Mouse (Mus musculus) intestine, embryonic 14.5 days (tissue): ENCODE results near the gene Crbn. TPM values are rescaled to one million over a fixed set of nuclear protein-coding genes. Genes with fewer than 3 reads are reported as not detected.

Experiments
- ATAC-seq: fragments of 200-750 bp; cut with Nextera tagmentation; replicated peaks from 2 replicates; pipeline ENCODE4 v1.8.0; 2017; ENCODE audit warnings: low read depth, moderate number of reproducible peaks, moderate TSS enrichment, moderate library complexity; ENCODE audit not compliant: low FRiP score, low TSS enrichment
- DNase-seq: peaks from one replicate; pipeline ENCODE4 v3.0.0-alpha.2; 2018; ENCODE audit warnings: low spot score
- H3K27ac ChIP-seq: fragments of 300-500 bp; sonication (generic); 2 replicates; pipeline ENCODE4 v1.5.1; 2014; ENCODE audit warnings: low read depth, mild to moderate bottlenecking, control low read depth
- H3K27me3 ChIP-seq: fragments of 300-500 bp; sonication (generic); replicated peaks from 2 replicates; pipeline ENCODE4 v1.6.1; 2014; ENCODE audit warnings: low read length, control low read depth; ENCODE audit not compliant: control insufficient read depth, insufficient read depth
- H3K36me3 ChIP-seq: fragments of 300-500 bp; sonication (generic); 2 replicates; pipeline ENCODE4 v1.6.1; 2014; ENCODE audit warnings: low read length, control low read depth; ENCODE audit not compliant: control insufficient read depth, insufficient read depth
- H3K4me1 ChIP-seq: fragments of 300-500 bp; sonication (generic); replicated peaks from 2 replicates; pipeline ENCODE4 v1.6.1; 2014; ENCODE audit warnings: low read length, control low read depth, mixed read lengths; ENCODE audit not compliant: control insufficient read depth, insufficient read depth
- H3K4me2 ChIP-seq: fragments of 300-500 bp; sonication (generic); 2 replicates; pipeline ENCODE4 v1.6.1; 2014; ENCODE audit warnings: low read length
- H3K4me3 ChIP-seq: fragments of 300-500 bp; sonication (generic); 2 replicates; pipeline ENCODE4 v1.5.1; 2014; ENCODE audit warnings: low read depth, low read length, control low read depth, mixed read lengths
- H3K9ac ChIP-seq: fragments of 300-500 bp; sonication (generic); 2 replicates; pipeline ENCODE4 v1.6.1; 2014; ENCODE audit warnings: mild to moderate bottlenecking, low read length
- H3K9me3 ChIP-seq: fragments of 300-500 bp; sonication (generic); 2 replicates; pipeline ENCODE4 v1.6.1; 2016; ENCODE audit warnings: low read length, control low read depth; ENCODE audit not compliant: control insufficient read depth
- whole genome bisulfite sequencing: fragments of 180-500 bp; shearing (Covaris S2); extraction: QIAGEN DNeasy Blood & Tissue Kit; methylation state at CpG from one replicate; pipeline ENCODE4 v1.1.7; 2014; 5-methylcytosine and 5-hydroxymethylcytosine counted together
- polyA plus RNA-seq: library from polyadenylated mRNA; unstranded; fragments of >200 nt; fragmentation: Nextera tagmentation; extraction: Ambion mirVana; gene quantifications from 2 replicates; pipeline ENCODE4 v1.2.1, GENCODE M21; 2014

Crbn gene
- polyA plus RNA-seq, 1 experiment from 2014 or later: 39.6 TPM

DNA sequence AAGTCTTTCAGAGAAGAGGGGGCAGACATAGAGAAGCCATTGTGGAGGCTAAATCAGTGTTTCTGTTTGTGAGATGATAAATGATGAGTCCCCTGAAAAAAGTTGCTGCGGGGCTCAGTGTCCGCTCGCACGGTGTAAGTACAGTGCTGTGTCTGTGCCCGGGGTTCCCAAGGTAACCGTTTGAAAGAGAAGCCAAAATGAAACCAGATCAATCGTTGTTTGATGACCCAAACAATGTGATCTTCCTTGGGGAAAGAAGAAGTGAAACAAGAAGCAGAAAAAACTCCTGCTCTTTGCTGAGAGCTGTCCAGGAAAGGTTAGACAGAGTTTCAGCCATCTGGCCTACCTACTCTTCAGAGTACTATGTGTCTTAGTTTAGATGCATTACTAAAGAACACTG lies 49.6 kb downstream of the Crbn start:
- Histone ChIP-seq H3K27ac (no peak overlapping the region), H3K36me3 (no peaks in the 10 kb centered on the region), H3K4me1 (no peaks in the 10 kb centered on the region), H3K9me3 (no peaks in the 10 kb centered on the region), H3K9ac (no peak overlapping the region), H3K4me2 (no peak overlapping the region), H3K27me3 (no peaks in the 10 kb centered on the region), H3K4me3 (no peak overlapping the region)
- 85% methylated on average over 7 of the region's 7 CpGs for WGBS
- ATAC-seq (no peak), DNase-seq (no peak)

GRCm38 (mm10) chr6:106748887-106749388 lies 50.9 kb downstream of the Crbn start, which contains the start of gene Il5ra:
Il5ra (minus strand) TSS chr6:106749037.
- DNase-seq: no peak
- H3K36me3 ChIP-seq: no peaks in the 10 kb centered on the region
- ATAC-seq: no peak
- H3K4me3 ChIP-seq: no peak within 1 kb of the TSS
- H3K27me3 ChIP-seq: no peaks in the 10 kb centered on the region
- H3K9ac ChIP-seq: no peak within 1 kb of the TSS
- WGBS: 69% methylated on average over 6 of the region's 6 CpGs
- H3K4me1 ChIP-seq: no peaks in the 10 kb centered on the region
- no peak within 1 kb of the TSS for H3K27ac ChIP-seq
- no peak within 1 kb of the TSS for H3K4me2 ChIP-seq
- H3K9me3 ChIP-seq: no peaks in the 10 kb centered on the region

DNA sequence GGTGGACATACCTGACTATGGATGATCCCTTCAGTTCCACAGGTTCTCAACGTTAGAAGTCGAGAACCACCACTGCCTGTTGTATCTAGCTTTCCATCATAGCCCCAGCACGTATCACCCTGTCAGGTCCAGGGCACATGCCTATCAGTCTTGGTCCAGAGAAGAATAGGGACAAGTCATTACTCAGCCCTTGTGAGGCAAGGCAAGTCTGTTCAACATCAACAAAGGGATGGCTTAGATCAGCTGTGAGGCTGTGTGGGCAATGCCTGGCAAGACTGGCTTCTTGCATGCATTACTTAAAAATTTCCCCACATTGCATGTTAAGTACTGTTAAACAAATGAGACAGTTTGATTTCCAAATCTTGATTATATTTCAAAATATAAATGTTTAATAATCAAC lies 52.1 kb downstream of the Crbn start:
- Histone ChIP-seq H3K27ac (no peak overlapping the region), H3K4me3 (no peak overlapping the region), H3K9me3 (no peaks in the 10 kb centered on the region), H3K36me3 (no peaks in the 10 kb centered on the region), H3K27me3 (no peaks in the 10 kb centered on the region), H3K9ac (no peak overlapping the region), H3K4me2 (no peak overlapping the region), H3K4me1 (no peaks in the 10 kb centered on the region)
- DNase-seq (no peak), ATAC-seq (no peak)
- 85% methylated on average over 3 of the region's 3 CpGs for WGBS

GRCm38 (mm10) chr6:106747251-106747650 lies 52.6 kb downstream of the Crbn start:
- no peak for ATAC-seq

GRCm38 (mm10) chr6:106745673-106746394 lies 54.0 kb downstream of the Crbn start:
- H3K36me3 ChIP-seq: no peaks in the 10 kb centered on the region
- no peak for DNase-seq
- 72% methylated on average over 7 of the region's 7 CpGs for WGBS
- H3K27ac ChIP-seq: no peak overlapping the region
- no peaks in the 10 kb centered on the region for H3K4me1 ChIP-seq
- ATAC-seq: no peak
- no peak overlapping the region for H3K9ac ChIP-seq
- no peaks in the 10 kb centered on the region for H3K27me3 ChIP-seq
- no peaks in the 10 kb centered on the region for H3K9me3 ChIP-seq
- no peak overlapping the region for H3K4me3 ChIP-seq
- H3K4me2 ChIP-seq: no peak overlapping the region

More at GRCm38 (mm10) chr6:106747251-106747650, 52.6 kb downstream of the Crbn start:
- Histone ChIP-seq H3K36me3 (no peaks in the 10 kb centered on the region), H3K4me1 (no peaks in the 10 kb centered on the region), H3K9ac (no peak overlapping the region), H3K9me3 (no peaks in the 10 kb centered on the region), H3K27me3 (no peaks in the 10 kb centered on the region), H3K4me2 (no peak overlapping the region), H3K27ac (no peak overlapping the region), H3K4me3 (no peak overlapping the region)
- WGBS: 93% methylated on average over 5 of the region's 5 CpGs
- no peak for DNase-seq

DNA sequence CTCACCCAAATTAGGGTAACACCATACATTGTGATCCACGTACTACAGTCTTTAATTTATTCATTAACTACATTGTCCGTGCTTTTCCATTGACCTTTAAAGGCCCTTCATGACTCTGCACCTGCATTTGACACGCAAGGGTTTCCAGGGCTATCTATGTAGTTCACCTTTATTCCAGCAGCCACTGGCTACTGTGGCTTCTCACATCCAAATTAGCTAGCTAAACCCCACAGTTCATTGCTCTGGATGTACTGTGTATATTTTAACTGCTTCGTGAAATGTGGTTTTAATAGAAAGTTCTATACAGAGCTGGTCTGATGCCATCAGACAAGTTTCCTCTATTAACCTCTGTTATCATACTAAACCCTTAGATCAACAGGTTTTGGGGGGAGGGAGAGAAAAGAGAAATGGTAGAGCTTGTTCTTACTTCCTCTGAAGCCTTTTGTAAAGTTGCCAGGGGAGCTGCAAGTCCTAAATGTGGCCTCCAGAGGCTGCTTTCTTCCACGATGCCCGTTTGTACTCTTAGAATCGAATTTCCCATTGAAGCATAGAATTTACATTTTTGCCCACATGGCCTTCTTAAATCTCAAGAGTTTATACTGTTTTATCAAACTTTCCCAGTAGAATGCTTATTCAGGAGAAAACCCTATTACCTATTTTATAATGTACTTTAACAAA lies 56.2 kb downstream of the Crbn start:
- Histone ChIP-seq H3K4me3 (no peak overlapping the region), H3K9me3 (no peaks in the 10 kb centered on the region), H3K27me3 (no peaks in the 10 kb centered on the region), H3K4me1 (no peaks in the 10 kb centered on the region), H3K4me2 (no peak overlapping the region), H3K9ac (no peak overlapping the region), H3K36me3 (no peaks in the 10 kb centered on the region), H3K27ac (no peak overlapping the region)
- whole genome bisulfite sequencing: 79% methylated on average over 7 of the region's 7 CpGs
- no peak for ATAC-seq
- DNase-seq: no peak

GRCm38 (mm10) chr6:106740244-106740825 lies 59.5 kb downstream of the Crbn start:
- H3K27me3 ChIP-seq: no peaks in the 10 kb centered on the region
- ATAC-seq (no peak), DNase-seq (no peak)
- WGBS: 94% methylated on average over 1 of the region's 1 CpGs
- H3K4me1 ChIP-seq: no peaks in the 10 kb centered on the region
- no peaks in the 10 kb centered on the region for H3K9me3 ChIP-seq
- H3K36me3 ChIP-seq: no peaks in the 10 kb centered on the region
- no peak overlapping the region for H3K4me3 ChIP-seq
- no peak overlapping the region for H3K27ac ChIP-seq
- H3K9ac ChIP-seq: no peak overlapping the region
- no peak overlapping the region for H3K4me2 ChIP-seq

DNA sequence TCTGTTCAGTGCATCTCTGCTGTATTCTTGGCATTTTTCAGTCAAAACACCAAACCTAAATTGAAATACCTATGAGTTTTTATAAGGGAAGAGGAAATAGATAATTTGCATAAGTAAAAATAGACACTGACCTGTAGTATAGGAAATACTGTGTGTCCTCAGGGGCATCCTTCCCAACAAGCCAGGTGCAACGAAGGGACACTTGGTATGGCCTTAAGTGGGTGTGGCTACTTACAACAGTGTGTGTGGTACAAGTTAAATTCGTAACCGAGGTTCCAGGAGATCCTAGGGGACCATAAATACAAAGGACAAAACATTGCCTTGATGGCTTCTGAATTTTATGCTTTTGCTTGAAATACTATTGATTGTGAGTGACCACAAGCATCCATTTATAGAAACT lies 61.6 kb downstream of the Crbn start:
- H3K9me3 ChIP-seq: no peaks in the 10 kb centered on the region
- no peaks in the 10 kb centered on the region for H3K27me3 ChIP-seq
- H3K4me3 ChIP-seq: no peak overlapping the region
- no peak for DNase-seq
- no peak for ATAC-seq
- no peaks in the 10 kb centered on the region for H3K4me1 ChIP-seq
- H3K27ac ChIP-seq: no peak overlapping the region
- no peak overlapping the region for H3K9ac ChIP-seq
- no peak overlapping the region for H3K4me2 ChIP-seq
- 81% methylated on average over 3 of the region's 3 CpGs for WGBS
- no peaks in the 10 kb centered on the region for H3K36me3 ChIP-seq
